Mouse (Mus musculus) CH12.LX (cell line): ENCODE results near the gene Col27a1.

ENCODE experiments used
- CTCF ChIP-seq, 2 experiments: IDR thresholded peaks in 1 of 2; conservative IDR thresholded peaks in 1 of 2; 2 replicates each; pipeline ENCODE4 v1.5.1; 2011 to 2012; ENCODE audit warnings: low read depth in 2 of 2, low read length in 2 of 2, improper control_type of control experiment in 1 of 2, inconsistent platforms in 1 of 2, mild to moderate bottlenecking in 1 of 2, moderate library complexity in 1 of 2
- EP300 ChIP-seq: IDR thresholded peaks from 2 replicates; pipeline ENCODE4 v1.6.1; 2011; ENCODE audit warnings: low read length, improper control_type of control experiment
- JUND ChIP-seq: conservative IDR thresholded peaks from 2 replicates; pipeline ENCODE4 v1.6.1; 2011; ENCODE audit warnings: low read depth, low read length, improper control_type of control experiment
- KAT2A ChIP-seq: IDR thresholded peaks from 2 replicates; pipeline ENCODE4 v1.6.1; 2012; ENCODE audit warnings: low read length, improper control_type of control experiment, inconsistent platforms; ENCODE audit not compliant: insufficient replicate concordance
- MYC ChIP-seq: IDR thresholded peaks from 2 replicates; pipeline ENCODE4 v1.6.1; 2011; ENCODE audit warnings: low read depth, mild to moderate bottlenecking, improper control_type of control experiment, low read length
- ZKSCAN1 ChIP-seq: IDR thresholded peaks from 2 replicates; pipeline ENCODE4 v1.6.1; 2012; ENCODE audit warnings: low read depth, inconsistent platforms, low read length, improper control_type of control experiment, borderline replicate concordance

DNA sequence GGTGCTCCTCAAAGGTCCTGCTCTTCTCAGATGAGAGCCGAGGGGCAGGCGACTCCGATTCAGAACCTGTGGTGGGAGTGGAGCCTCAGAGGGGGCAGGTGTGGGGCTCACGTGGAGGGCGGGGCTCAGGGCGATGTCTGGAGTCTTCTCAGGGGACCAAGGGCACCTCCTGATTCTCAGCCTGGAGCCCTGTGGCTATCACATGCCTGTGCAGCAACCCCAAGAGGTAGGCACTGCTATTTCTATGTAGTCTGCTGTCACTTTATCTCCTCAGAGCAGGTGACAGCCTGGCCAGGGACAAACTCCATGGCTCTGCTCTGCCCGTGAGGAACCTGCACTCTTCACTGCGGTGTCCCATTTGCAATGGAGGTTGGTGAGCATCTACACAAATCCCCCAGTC, 159.6 kb downstream of the Col27a1 start:
- TF ChIP-seq MYC (no peak), CTCF (conservative IDR thresholded peaks at IDR 0.05 in 1 of 2, IDR thresholded peaks at IDR 0.05 in 1 of 2; ENCODE audit: low read depth in 2 of 2, low read length in 2 of 2) (no peak), ZKSCAN1 (no peak), KAT2A (no peak), EP300 (no peak), JUND (no peak)
